Mouse (Mus musculus): ENCODE results near the gene Cdk17.

Gene Cdk17

GRCm38 (mm10) chr10:93268339-93268738, 107.7 kb downstream of the Cdk17 start:
- peaks cover 8% of the 10 kb centered on the region for H3K36me3 ChIP-seq (ENCODE audit: control insufficient read depth, insufficient read depth, low read length, poor library complexity, severe bottlenecking)
- H3K27me3 ChIP-seq (ENCODE audit: control insufficient read depth, insufficient read depth, low read length, poor library complexity, severe bottlenecking): no peaks in the 10 kb centered on the region
- no peak for DNase-seq (ENCODE audit: low read depth, low spot score)

DNA sequence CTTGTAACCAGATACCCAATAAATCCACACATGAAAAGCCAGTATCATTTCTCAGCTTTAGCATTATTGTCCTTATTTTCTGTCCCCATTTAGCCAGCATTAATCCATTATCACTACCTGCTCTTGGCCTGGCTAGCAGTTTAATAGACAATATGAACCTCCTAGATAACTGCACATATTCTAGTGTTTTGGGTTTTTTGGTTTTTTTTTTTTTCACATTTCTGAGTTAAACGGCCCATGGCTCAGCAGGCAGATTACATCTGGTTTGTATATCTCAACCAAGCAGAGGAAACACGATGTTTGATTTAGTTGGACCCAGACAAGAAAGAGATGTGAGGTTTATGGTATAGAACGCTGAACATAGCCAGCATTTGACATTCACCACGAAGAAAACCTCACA, 109.1 kb downstream of the Cdk17 start:
- H3K36me3 ChIP-seq (ENCODE audit: control insufficient read depth, insufficient read depth, low read length, poor library complexity, severe bottlenecking): peaks cover 3% of the 10 kb centered on the region; the same call in 1 of the 2 replicates
- H3K27me3 ChIP-seq (ENCODE audit: control insufficient read depth, insufficient read depth, low read length, poor library complexity, severe bottlenecking): no peaks in the 10 kb centered on the region
- no peak for DNase-seq (ENCODE audit: low read depth, low spot score)

DNA sequence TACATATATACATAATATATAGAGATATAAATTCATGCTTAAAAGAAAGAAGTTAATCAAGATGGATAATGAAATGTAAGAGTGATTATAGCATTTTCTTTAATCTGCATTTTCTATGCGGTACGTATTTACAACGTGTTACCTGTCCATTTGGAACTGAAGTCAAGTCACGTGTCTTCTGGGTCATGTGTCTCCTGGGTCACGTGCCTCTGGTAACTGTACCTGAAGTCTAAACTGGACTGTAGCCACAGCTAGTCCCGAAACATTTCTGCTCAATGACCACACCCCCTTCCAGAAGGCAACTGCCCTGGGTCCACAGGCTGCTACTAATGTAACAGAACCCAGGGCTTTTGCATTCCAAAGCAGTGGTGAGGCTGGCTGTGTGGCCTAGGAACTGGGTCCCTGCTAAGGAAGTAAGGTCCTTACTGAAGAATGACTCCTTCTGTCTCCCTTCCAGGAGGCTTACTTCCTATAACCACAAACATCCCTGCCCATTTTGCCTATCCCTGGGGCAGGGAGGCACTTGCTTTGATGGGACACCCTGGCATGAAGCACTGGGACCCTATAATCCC, 110.3 kb downstream of the Cdk17 start:
- no peak for DNase-seq (ENCODE audit: low read depth, low spot score)
- H3K27me3 ChIP-seq (ENCODE audit: control insufficient read depth, insufficient read depth, low read length, poor library complexity, severe bottlenecking): no peaks in the 10 kb centered on the region
- H3K36me3 ChIP-seq (ENCODE audit: control insufficient read depth, insufficient read depth, low read length, poor library complexity, severe bottlenecking): no peaks in the 10 kb centered on the region; the same call in 1 of the 2 replicates

GRCm38 (mm10) chr10:93271831-93272230, 111.2 kb downstream of the Cdk17 start:
- H3K27me3 ChIP-seq (ENCODE audit: control insufficient read depth, insufficient read depth, low read length, poor library complexity, severe bottlenecking): no peaks in the 10 kb centered on the region
- no peak for DNase-seq (ENCODE audit: low read depth, low spot score)
- H3K36me3 ChIP-seq (ENCODE audit: control insufficient read depth, insufficient read depth, low read length, poor library complexity, severe bottlenecking): no peaks in the 10 kb centered on the region; the same call in 1 of the 2 replicates

GRCm38 (mm10) chr10:93272986-93273982, 112.6 kb downstream of the Cdk17 start:
- peak; percentile 42 for DNase-seq (ENCODE audit: low read depth, low spot score)

DNA sequence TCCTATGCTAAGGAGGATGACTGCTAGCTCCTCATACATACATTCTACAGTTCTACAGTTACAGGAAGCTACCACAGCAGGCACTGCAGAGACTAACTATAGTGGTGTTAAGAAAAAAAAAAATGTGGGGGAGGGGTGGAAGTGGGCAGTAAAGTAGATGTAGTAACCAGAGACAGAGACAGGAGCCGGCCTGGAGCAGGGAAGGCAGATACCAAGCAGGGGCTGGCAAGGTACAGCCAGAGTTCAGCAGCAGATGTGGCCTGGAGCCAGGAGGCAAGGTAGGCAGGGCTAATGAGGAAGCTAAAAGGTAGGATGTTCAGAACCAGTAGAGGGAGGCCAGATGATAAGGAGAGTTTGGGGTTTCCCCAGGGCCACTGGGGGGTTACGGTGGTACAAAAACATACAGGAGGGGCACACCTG, 113.6 kb downstream of the Cdk17 start:
- no peaks in the 10 kb centered on the region for H3K27me3 ChIP-seq (ENCODE audit: control insufficient read depth, insufficient read depth, low read length, poor library complexity, severe bottlenecking)
- peak; percentile 58 for DNase-seq (ENCODE audit: low read depth, low spot score)
- peaks cover 2% of the 10 kb centered on the region for H3K36me3 ChIP-seq (ENCODE audit: control insufficient read depth, insufficient read depth, low read length, poor library complexity, severe bottlenecking)

More at GRCm38 (mm10) chr10:93272986-93273982, 112.6 kb downstream of the Cdk17 start:
- Histone ChIP-seq H3K36me3 (ENCODE audit: control insufficient read depth, insufficient read depth, low read length, poor library complexity, severe bottlenecking) (peaks cover 2% of the 10 kb centered on the region), H3K27me3 (ENCODE audit: control insufficient read depth, insufficient read depth, low read length, poor library complexity, severe bottlenecking) (no peaks in the 10 kb centered on the region)

GRCm38 (mm10) chr10:93275212-93276136, 114.8 kb downstream of the Cdk17 start:
- no peak for DNase-seq (ENCODE audit: low read depth, low spot score)
- Histone ChIP-seq H3K27me3 (ENCODE audit: control insufficient read depth, insufficient read depth, low read length, poor library complexity, severe bottlenecking) (no peaks in the 10 kb centered on the region), H3K36me3 (ENCODE audit: control insufficient read depth, insufficient read depth, low read length, poor library complexity, severe bottlenecking) (peaks cover 3% of the 10 kb centered on the region)

- no peak for DNase-seq (ENCODE audit: low read depth, low spot score)
- no peaks in the 10 kb centered on the region for H3K27me3 ChIP-seq (ENCODE audit: control insufficient read depth, insufficient read depth, low read length, poor library complexity, severe bottlenecking)
- peaks cover 3% of the 10 kb centered on the region for H3K36me3 ChIP-seq (ENCODE audit: control insufficient read depth, insufficient read depth, low read length, poor library complexity, severe bottlenecking)
These were observed 115.7 kb downstream of the Cdk17 start for GRCm38 (mm10) chr10:93276349-93276763.

GRCm38 (mm10) chr10:93276857-93277256, 116.2 kb downstream of the Cdk17 start:
- no peaks in the 10 kb centered on the region for H3K27me3 ChIP-seq (ENCODE audit: control insufficient read depth, insufficient read depth, low read length, poor library complexity, severe bottlenecking)
- DNase-seq (ENCODE audit: low read depth, low spot score): no peak
- peaks cover 3% of the 10 kb centered on the region for H3K36me3 ChIP-seq (ENCODE audit: control insufficient read depth, insufficient read depth, low read length, poor library complexity, severe bottlenecking)

- H3K27me3 ChIP-seq (ENCODE audit: control insufficient read depth, insufficient read depth, low read length, poor library complexity, severe bottlenecking): no peaks in the 10 kb centered on the region
- no peak for DNase-seq (ENCODE audit: low read depth, low spot score)
- peaks cover 7% of the 10 kb centered on the region for H3K36me3 ChIP-seq (ENCODE audit: control insufficient read depth, insufficient read depth, low read length, poor library complexity, severe bottlenecking)
These were observed 117.7 kb downstream of the Cdk17 start for GRCm38 (mm10) chr10:93278361-93278760.

GRCm38 (mm10) chr10:93279062-93279461, 118.4 kb downstream of the Cdk17 start:
- H3K36me3 ChIP-seq (ENCODE audit: control insufficient read depth, insufficient read depth, low read length, poor library complexity, severe bottlenecking): peaks cover 7% of the 10 kb centered on the region
- H3K27me3 ChIP-seq (ENCODE audit: control insufficient read depth, insufficient read depth, low read length, poor library complexity, severe bottlenecking): no peaks in the 10 kb centered on the region
- DNase-seq (ENCODE audit: low read depth, low spot score): no peak

DNA sequence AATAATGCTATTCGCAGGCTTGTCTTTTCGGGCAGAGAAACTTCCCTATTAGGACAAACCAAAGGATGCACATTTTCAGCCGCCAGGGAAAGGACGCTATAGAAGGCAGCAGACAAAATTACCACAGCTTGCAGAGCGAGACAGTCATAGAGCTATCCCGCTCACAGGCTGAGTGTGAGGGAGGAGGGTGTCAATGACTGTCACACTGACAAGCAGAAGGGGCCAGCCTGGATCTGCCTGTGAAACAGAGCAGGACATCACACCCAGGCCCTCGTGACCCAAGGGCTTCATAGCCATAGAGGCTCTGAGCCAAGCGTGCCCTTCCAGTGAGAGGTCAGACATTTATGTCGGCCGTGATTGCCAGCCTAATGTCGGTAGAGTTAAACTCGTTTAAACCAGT, 119.9 kb downstream of the Cdk17 start:
- no peaks in the 10 kb centered on the region for H3K27me3 ChIP-seq (ENCODE audit: control insufficient read depth, insufficient read depth, low read length, poor library complexity, severe bottlenecking)
- H3K36me3 ChIP-seq (ENCODE audit: control insufficient read depth, insufficient read depth, low read length, poor library complexity, severe bottlenecking): peaks cover 10% of the 10 kb centered on the region
- DNase-seq (ENCODE audit: low read depth, low spot score): no peak

GRCm38 (mm10) chr10:93281092-93281491, 120.4 kb downstream of the Cdk17 start:
- no peak for DNase-seq (ENCODE audit: low read depth, low spot score)
- Histone ChIP-seq H3K27me3 (ENCODE audit: control insufficient read depth, insufficient read depth, low read length, poor library complexity, severe bottlenecking) (no peaks in the 10 kb centered on the region), H3K36me3 (ENCODE audit: control insufficient read depth, insufficient read depth, low read length, poor library complexity, severe bottlenecking) (peaks cover 10% of the 10 kb centered on the region)

DNA sequence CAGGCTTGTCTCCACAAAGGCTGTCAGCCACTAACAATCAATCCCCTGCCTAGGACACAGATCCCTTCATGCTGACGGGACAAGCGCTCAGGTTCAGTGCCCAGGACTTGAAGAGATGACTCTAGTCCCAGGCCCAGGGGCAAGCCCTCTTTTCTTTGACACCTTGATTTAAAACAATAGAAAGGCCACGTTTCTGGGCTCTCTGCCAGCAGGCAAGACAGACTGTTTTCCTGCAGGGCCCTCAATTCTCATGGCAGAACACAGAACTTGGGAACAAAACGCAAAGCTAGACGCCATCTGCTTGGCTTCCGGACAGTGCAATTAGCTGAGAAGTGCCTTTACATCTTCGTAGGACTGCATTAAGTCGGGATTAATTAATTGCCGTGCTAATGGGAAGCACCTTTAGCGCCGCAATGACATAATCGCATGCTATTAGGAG, 121.9 kb downstream of the Cdk17 start:
- H3K36me3 ChIP-seq (ENCODE audit: control insufficient read depth, insufficient read depth, low read length, poor library complexity, severe bottlenecking): peaks cover 10% of the 10 kb centered on the region
- H3K27me3 ChIP-seq (ENCODE audit: control insufficient read depth, insufficient read depth, low read length, poor library complexity, severe bottlenecking): no peaks in the 10 kb centered on the region
- DNase-seq (ENCODE audit: low read depth, low spot score): no peak

Data from splenic B cell, adult 2 months (primary cell).